Mouse (Mus musculus) embryonic fibroblast, embryonic 13.5 days (primary cell): ENCODE data around the gene Olfr837.

Source experiments
- CTCF ChIP-seq: IDR thresholded peaks from 2 replicates; pipeline ENCODE4 v1.5.1; 2011; ENCODE audit warnings: mild to moderate bottlenecking, control low read depth, low read length, moderate library complexity, borderline replicate concordance; ENCODE audit not compliant: insufficient read depth
- POLR2A ChIP-seq: IDR thresholded peaks from 2 replicates; pipeline ENCODE4 v1.6.1; 2011; ENCODE audit warnings: low read depth, mild to moderate bottlenecking, control low read depth, low read length, moderate library complexity

- TF ChIP-seq CTCF (no peak), POLR2A (no peak)
These were observed 38.8 kb upstream of the Olfr837 start for GRCm38 (mm10) chr9:19097286-19097685.
